Mouse (Mus musculus): ENCODE results near the gene B430305J03Rik. TPM values are rescaled to one million over a fixed set of nuclear protein-coding genes. Genes with fewer than 3 reads are reported as not detected.

The B430305J03Rik gene
- polyA plus RNA-seq, 1 experiment: 1.0 TPM

DNA sequence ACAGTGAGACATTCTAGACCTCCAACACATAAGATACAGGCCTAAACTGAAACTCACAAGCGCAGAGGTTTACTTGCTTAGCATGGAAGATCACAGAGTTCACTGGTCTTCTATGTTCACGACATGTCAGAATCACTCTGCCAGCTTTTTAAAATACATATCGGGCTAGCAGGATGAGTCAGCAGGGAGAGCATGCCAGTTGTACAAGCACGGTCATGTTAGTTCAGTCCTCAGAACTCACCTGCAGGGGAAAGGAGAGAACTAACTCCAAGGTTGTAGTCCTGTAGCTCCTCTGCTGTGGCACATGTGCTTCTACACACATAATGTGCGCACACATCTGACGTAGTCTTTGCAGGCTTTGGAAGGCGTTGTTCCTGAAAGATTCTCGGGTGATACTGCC lies 10.2 kb upstream of the B430305J03Rik start:
- no peaks in the 10 kb centered on the region; the same call in 1 of the 2 replicates for H3K4me1 ChIP-seq (ENCODE audit: control insufficient read depth, insufficient read depth, low read length)
- no peak for TF ChIP-seq POLR2A (IDR thresholded peaks at IDR 0.05; ENCODE audit: extremely low read depth, insufficient read depth, low read length)
- no peak for TF ChIP-seq CTCF (IDR thresholded peaks at IDR 0.05; ENCODE audit: extremely low read depth, insufficient read depth, low read length)
- no peak overlapping the region for H3K27ac ChIP-seq (ENCODE audit: insufficient read depth, low read length)
- H3K4me3 ChIP-seq (ENCODE audit: insufficient read depth, low read length): no peak overlapping the region

DNA sequence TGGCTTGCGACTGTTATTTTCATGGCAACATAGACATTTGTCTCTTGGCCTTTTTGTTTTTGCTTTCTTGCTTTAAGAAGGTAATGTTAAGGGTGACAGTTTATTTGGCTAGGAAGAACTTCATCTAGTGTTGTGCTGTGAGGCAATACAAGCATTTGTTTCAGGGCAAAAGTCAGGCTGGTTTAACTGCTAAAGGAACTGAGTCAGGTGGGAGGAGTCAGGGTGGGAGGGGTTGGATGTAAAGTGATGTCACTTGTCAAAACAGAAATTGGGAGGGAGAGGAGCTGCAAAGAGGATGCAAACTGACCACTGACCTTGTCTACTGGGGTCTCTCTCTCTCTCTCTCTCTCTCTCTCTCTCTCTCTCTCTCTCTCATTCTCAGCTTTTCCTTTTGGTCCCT lies 2.7 kb upstream of the B430305J03Rik start:
- no peak for TF ChIP-seq POLR2A (IDR thresholded peaks at IDR 0.05; ENCODE audit: extremely low read depth, insufficient read depth, low read length)
- no peak for TF ChIP-seq CTCF (IDR thresholded peaks at IDR 0.05; ENCODE audit: extremely low read depth, insufficient read depth, low read length)
- H3K4me1 ChIP-seq (ENCODE audit: control insufficient read depth, insufficient read depth, low read length): no peaks in the 10 kb centered on the region
- H3K27ac ChIP-seq (ENCODE audit: insufficient read depth, low read length): no peak overlapping the region
- no peak overlapping the region for H3K4me3 ChIP-seq (ENCODE audit: insufficient read depth, low read length)

DNA sequence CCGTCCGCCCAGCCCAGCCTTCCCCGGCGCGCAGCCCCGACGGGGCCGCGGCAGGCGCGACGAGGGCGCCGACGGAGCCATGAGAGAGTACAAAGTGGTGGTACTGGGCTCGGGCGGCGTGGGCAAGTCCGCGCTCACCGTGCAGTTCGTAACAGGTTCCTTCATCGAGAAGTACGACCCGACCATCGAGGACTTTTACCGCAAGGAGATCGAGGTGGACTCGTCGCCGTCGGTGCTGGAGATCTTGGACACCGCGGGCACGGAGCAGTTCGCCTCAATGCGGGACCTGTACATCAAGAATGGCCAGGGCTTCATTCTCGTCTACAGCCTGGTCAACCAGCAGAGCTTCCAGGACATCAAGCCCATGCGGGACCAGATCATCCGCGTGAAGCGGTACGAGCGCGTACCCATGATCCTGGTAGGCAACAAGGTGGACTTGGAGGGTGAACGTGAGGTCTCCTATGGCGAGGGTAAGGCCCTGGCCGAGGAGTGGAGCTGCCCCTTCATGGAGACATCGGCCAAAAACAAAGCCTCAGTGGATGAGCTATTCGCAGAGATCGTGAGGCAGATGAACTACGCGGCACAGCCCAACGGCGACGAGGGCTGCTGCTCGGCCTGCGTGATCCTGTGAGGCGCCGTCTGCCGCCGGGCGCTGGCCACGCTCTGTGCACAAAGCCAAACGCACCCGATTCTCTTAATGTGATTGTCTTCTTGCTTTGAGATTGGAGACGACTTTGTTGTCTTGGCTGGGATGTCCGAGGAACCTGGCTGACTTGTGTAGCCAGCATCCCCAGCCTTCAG lies 573 bp downstream of the B430305J03Rik start:
- Histone ChIP-seq H3K4me1 (ENCODE audit: control insufficient read depth, insufficient read depth, low read length) (no peaks in the 10 kb centered on the region; the same call in 1 of the 2 replicates), H3K4me3 (ENCODE audit: insufficient read depth, low read length) (peak overlapping the region; percentile 91), H3K27ac (ENCODE audit: insufficient read depth, low read length) (peak overlapping the region; percentile 80)
- TF ChIP-seq POLR2A (IDR thresholded peaks at IDR 0.05; ENCODE audit: extremely low read depth, insufficient read depth, low read length): no peak
- no peak for TF ChIP-seq CTCF (IDR thresholded peaks at IDR 0.05; ENCODE audit: extremely low read depth, insufficient read depth, low read length)

DNA sequence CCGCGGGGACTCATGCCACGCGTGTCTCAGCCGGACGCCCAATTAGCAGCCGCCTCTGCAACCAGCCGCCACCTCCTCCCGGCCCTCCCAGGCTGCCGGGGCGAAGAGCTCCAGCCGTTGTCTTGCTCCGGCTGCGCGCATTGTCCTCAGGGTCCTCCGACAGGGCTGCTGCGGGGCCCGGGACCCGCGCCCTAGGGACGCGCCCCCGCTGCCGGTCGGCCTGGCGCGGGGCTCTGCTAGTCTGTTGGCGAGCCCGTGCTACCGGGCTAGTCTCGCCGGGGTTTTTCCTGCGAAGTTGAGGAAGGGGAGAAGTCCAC lies 1.1 kb downstream of the B430305J03Rik start:
- peak overlapping the region; percentile 80 for H3K27ac ChIP-seq (ENCODE audit: insufficient read depth, low read length)
- TF ChIP-seq CTCF (IDR thresholded peaks at IDR 0.05; ENCODE audit: extremely low read depth, insufficient read depth, low read length) (no peak), POLR2A (IDR thresholded peaks at IDR 0.05; ENCODE audit: extremely low read depth, insufficient read depth, low read length) (no peak)
- peak overlapping the region; percentile 91 for H3K4me3 ChIP-seq (ENCODE audit: insufficient read depth, low read length)
- no peaks in the 10 kb centered on the region; the same call in 1 of the 2 replicates for H3K4me1 ChIP-seq (ENCODE audit: control insufficient read depth, insufficient read depth, low read length)

DNA sequence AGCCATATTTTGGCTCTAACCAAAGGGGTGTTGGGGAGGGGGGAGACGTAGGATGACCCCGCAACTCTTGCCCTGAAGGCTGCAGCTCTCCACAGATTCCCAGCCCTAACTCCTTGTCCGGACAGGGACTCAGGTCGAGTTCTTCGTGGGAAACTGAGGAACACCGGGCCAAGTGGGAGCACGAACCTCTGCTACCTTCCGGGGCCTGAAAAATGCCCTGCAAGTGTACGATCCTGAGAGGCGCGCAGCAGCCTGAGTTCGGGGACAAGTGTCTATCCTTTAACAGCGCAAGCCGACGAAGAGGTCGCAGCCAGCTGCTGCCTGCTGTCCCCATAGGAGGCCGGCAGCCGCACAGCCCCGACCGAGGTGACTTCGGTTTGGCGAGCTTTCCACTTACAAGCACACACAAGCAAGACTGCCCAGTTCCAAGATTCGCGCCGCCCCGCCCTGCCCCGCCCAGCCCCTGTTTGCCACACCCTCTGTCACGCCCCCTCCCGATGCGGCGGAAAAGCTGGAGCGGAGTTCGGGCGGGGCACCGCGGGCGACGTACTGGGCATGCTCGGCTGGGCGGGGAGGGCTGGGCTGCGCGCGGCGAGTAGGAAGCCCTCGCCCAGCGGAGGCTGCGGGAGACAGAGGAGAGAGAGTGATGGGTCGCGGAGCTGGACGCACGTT lies 1.6 kb downstream of the B430305J03Rik start:
- TF ChIP-seq POLR2A (IDR thresholded peaks at IDR 0.05; ENCODE audit: extremely low read depth, insufficient read depth, low read length) (peak; percentile 94), CTCF (IDR thresholded peaks at IDR 0.05; ENCODE audit: extremely low read depth, insufficient read depth, low read length) (no peak)
- H3K27ac ChIP-seq (ENCODE audit: insufficient read depth, low read length): peak overlapping the region; percentile 80
- H3K4me1 ChIP-seq (ENCODE audit: control insufficient read depth, insufficient read depth, low read length): peaks cover 1% of the 10 kb centered on the region; the same call in 1 of the 2 replicates
- H3K4me3 ChIP-seq (ENCODE audit: insufficient read depth, low read length): peak overlapping the region; percentile 91

DNA sequence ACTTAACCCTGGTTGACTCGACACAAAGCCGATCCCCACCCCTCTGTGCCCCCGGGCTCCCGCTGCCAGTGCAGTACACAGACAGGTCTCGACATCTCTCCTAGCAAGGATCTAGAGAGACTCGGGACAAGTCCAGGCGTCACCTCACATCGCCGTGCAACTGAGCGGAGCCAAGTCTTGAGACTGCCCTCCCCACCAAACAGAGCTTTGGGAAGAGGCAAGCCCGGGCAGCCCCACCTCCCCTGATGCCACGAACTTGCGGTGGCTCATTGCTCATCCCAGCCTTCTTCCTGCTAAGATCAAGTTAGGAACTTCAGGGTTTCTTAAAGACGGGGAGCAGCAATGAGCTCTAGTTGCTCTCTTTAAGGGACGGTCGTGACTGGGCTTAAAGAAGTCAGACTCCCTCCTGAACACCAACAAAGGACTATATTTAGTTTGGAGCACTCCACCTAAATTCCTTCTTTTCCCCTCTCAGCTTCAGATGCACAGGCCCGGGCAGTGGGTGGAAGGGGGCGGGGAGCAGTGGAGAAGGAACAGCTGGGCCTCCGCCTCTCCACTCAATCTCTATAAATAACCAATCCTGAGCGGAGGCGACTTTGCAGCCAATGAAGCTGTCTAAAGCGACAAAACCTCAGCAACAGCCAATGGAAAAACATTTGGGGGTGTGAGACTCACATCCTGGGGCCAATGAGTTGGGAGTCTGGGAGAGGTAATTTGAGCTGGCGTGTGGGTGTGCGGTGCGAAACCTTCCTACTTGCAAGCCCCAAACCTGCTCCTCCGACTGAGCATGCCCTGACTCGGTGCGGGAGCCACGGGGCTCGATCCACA lies 2.4 kb downstream of the B430305J03Rik start:
- H3K27ac ChIP-seq (ENCODE audit: insufficient read depth, low read length): peak overlapping the region; percentile 84

DNA sequence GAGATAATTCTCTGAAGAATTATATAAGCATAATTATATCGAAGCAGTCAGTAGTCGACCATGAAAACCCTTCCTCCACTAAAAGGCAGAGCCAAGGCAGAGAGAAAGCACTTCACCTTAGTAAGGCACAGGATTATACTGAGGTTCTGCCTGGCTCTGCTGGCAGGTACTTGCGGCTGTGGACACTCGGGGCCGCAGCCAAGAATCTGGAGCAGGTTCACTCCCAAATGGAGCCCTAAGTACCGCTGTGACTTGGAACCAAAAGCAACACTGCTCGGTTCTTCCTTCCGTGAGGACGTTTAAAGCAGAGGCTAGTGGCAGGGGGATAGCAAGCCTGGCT lies 3.0 kb downstream of the B430305J03Rik start:
- Histone ChIP-seq H3K4me3 (ENCODE audit: insufficient read depth, low read length) (peak overlapping the region; percentile 53), H3K4me1 (ENCODE audit: control insufficient read depth, insufficient read depth, low read length) (peaks cover 5% of the 10 kb centered on the region; the same call in 1 of the 2 replicates), H3K27ac (ENCODE audit: insufficient read depth, low read length) (peak overlapping the region; percentile 84)
- TF ChIP-seq CTCF (IDR thresholded peaks at IDR 0.05; ENCODE audit: extremely low read depth, insufficient read depth, low read length) (no peak), POLR2A (IDR thresholded peaks at IDR 0.05; ENCODE audit: extremely low read depth, insufficient read depth, low read length) (no peak)

More for the DNA sequence above, 2.4 kb downstream of the B430305J03Rik start:
- H3K4me1 ChIP-seq (ENCODE audit: control insufficient read depth, insufficient read depth, low read length): peaks cover 3% of the 10 kb centered on the region; the same call in 1 of the 2 replicates
- peak overlapping the region; percentile 91 for H3K4me3 ChIP-seq (ENCODE audit: insufficient read depth, low read length)
- TF ChIP-seq POLR2A (IDR thresholded peaks at IDR 0.05; ENCODE audit: extremely low read depth, insufficient read depth, low read length) (peak; percentile 14; the same call in 1 of the 2 replicates), CTCF (IDR thresholded peaks at IDR 0.05; ENCODE audit: extremely low read depth, insufficient read depth, low read length) (no peak)

DNA sequence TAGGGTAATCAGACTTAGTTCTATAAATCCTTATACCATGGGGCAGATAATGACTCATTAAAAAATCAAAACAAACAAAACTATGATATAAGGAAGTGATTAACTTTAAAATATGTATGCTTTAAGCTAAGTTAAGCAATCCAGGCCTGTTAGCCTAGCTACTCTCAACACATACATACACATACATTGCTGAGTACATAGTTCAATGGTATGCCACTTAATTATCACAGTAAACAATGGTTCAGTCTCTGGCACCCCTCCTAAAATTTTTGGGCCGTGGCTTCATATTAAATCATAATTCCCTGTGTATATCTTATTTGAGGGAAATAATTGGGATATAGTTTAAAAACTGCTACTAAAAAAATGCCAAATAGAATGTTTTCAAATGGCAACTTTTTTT lies 4.4 kb downstream of the B430305J03Rik start, which contains the start of gene Rap2b:
Rap2b (plus strand) TSS at position 301 of the 400 bp plus-strand sequence.
- Histone ChIP-seq H3K4me3 (ENCODE audit: insufficient read depth, low read length) (no peak within 1 kb of the TSS), H3K4me1 (ENCODE audit: control insufficient read depth, insufficient read depth, low read length) (peaks cover 5% of the 10 kb centered on the region; the same call in 1 of the 2 replicates), H3K27ac (ENCODE audit: insufficient read depth, low read length) (no peak within 1 kb of the TSS)
- TF ChIP-seq CTCF (IDR thresholded peaks at IDR 0.05; ENCODE audit: extremely low read depth, insufficient read depth, low read length) (no peak), POLR2A (IDR thresholded peaks at IDR 0.05; ENCODE audit: extremely low read depth, insufficient read depth, low read length) (no peak)

DNA sequence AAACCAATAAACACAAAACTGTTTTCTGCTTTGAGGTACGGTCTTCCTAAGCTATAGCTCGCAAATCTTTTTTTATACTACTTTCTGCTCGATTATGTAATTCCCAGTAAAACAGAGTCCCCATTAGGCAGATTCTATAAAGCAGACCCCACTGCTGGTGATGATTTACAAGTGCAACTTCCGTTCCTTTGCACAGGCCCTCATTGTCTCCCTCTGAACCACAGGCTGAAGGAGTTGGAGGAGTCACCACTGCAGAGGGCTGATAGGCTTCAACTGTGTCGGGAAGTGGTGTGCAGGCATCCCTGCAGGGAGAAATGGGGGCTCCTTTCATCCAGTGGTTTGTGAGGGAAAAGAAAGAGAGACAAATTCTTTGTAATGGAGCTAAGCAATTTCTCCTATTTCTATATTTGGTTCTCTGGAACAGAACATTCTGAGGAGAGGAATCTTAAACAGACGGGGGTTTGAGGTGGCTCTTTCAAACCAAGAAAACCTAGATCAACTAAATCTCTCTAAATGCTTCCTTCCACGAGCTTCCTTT lies 6.9 kb downstream of the B430305J03Rik start:
- TF ChIP-seq POLR2A (IDR thresholded peaks at IDR 0.05; ENCODE audit: extremely low read depth, insufficient read depth, low read length) (no peak), CTCF (IDR thresholded peaks at IDR 0.05; ENCODE audit: extremely low read depth, insufficient read depth, low read length) (no peak)
- H3K4me3 ChIP-seq (ENCODE audit: insufficient read depth, low read length): no peak overlapping the region
- peaks cover 5% of the 10 kb centered on the region; the same call in 1 of the 2 replicates for H3K4me1 ChIP-seq (ENCODE audit: control insufficient read depth, insufficient read depth, low read length)
- peak overlapping the region; percentile 41; the same call in 1 of the 2 replicates for H3K27ac ChIP-seq (ENCODE audit: insufficient read depth, low read length)

Measured in cortical plate, adult 2 months (tissue).